Mouse (Mus musculus) CH12.LX (cell line): ENCODE results near the gene Ccdc85a. TPM values are rescaled to one million over a fixed set of nuclear protein-coding genes. Genes with fewer than 3 reads are reported as not detected.

ENCODE experiments used
- DNase-seq: peaks from one replicate; pipeline ENCODE4 v3.0.0-alpha.2; 2013; ENCODE audit errors: extremely low read depth
- H3K27ac ChIP-seq: 2 replicates; pipeline ENCODE4 v1.5.1; 2012; ENCODE audit warnings: low read depth, mild to moderate bottlenecking, control low read depth, moderate library complexity; ENCODE audit not compliant: insufficient read depth
- H3K27me3 ChIP-seq: replicated peaks from 2 replicates; pipeline ENCODE3; 2012; ENCODE audit warnings: inconsistent platforms
- H3K36me3 ChIP-seq, 2 experiments: replicated peaks in 1 of 2; 2 replicates each; pipeline versions ENCODE3 to v1.6.1; 2012; ENCODE audit warnings: inconsistent platforms in 1 of 2, low read length in 1 of 2, mild to moderate bottlenecking in 1 of 2, mixed read lengths in 1 of 2, moderate library complexity in 1 of 2; ENCODE audit not compliant: control insufficient read depth in 1 of 2, insufficient read depth in 1 of 2
- H3K4me1 ChIP-seq, 2 experiments: 2 replicates each; pipeline ENCODE4 v1.6.1; 2012; ENCODE audit warnings: inconsistent platforms in 1 of 2, moderate library complexity in 1 of 2; ENCODE audit not compliant: insufficient read depth in 2 of 2, control insufficient read depth in 1 of 2
- H3K4me2 ChIP-seq: 2 replicates; pipeline ENCODE4 v1.6.1; 2012; ENCODE audit warnings: low read depth, mild to moderate bottlenecking, control low read depth; ENCODE audit not compliant: poor library complexity, insufficient read depth, severe bottlenecking
- H3K4me3 ChIP-seq, 3 experiments: fragments of 150-350 bp in 1 of 3; sonication (generic) in 1 of 3; replicated peaks in 1 of 3; 2 replicates each; pipeline versions ENCODE3 to v1.5.1; 2011 to 2012; ENCODE audit warnings: low read depth in 2 of 3, low read length in 2 of 3, mild to moderate bottlenecking in 2 of 3, moderate library complexity in 2 of 3, control low read depth in 1 of 3, improper control_type of control experiment in 1 of 3, inconsistent platforms in 1 of 3, mixed read lengths in 1 of 3; ENCODE audit not compliant: poor library complexity in 1 of 3
- H3K79me2 ChIP-seq: replicated peaks from 2 replicates; pipeline ENCODE4 v1.6.1; 2012; ENCODE audit warnings: mild to moderate bottlenecking, moderate library complexity; ENCODE audit not compliant: control insufficient read depth, poor library complexity, insufficient read depth, severe bottlenecking; ENCODE audit errors: extremely low read depth
- H3K9ac ChIP-seq: 2 replicates; pipeline ENCODE4 v1.6.1; 2012; ENCODE audit warnings: low read depth, mild to moderate bottlenecking, control low read depth, moderate library complexity; ENCODE audit not compliant: insufficient read depth
- H3K9me3 ChIP-seq: replicated peaks from 2 replicates; pipeline ENCODE3; 2012; ENCODE audit warnings: low read length, inconsistent platforms, mixed read lengths
- BHLHE40 ChIP-seq: IDR thresholded peaks from 2 replicates; pipeline ENCODE4 v1.6.1; 2011; ENCODE audit warnings: mild to moderate bottlenecking, low read depth, low read length, improper control_type of control experiment
- ELF1 ChIP-seq: IDR thresholded peaks from 2 replicates; pipeline ENCODE4 v1.6.1; 2014; ENCODE audit warnings: low read depth, mild to moderate bottlenecking, inconsistent platforms, low read length, improper control_type of control experiment
- ETS1 ChIP-seq: conservative IDR thresholded peaks from 2 replicates; pipeline ENCODE4 v1.6.1; 2012; ENCODE audit warnings: low read depth, mild to moderate bottlenecking, inconsistent platforms, low read length, improper control_type of control experiment, moderate library complexity
- HCFC1 ChIP-seq: IDR thresholded peaks from 2 replicates; pipeline ENCODE4 v1.6.1; 2012; ENCODE audit warnings: low read depth, mild to moderate bottlenecking, inconsistent platforms, low read length, improper control_type of control experiment
- IRF4 ChIP-seq: IDR thresholded peaks from 2 replicates; pipeline ENCODE4 v1.6.1; 2014; ENCODE audit warnings: low read depth, mild to moderate bottlenecking, inconsistent platforms, low read length, improper control_type of control experiment
- KAT2A ChIP-seq: IDR thresholded peaks from 2 replicates; pipeline ENCODE4 v1.6.1; 2012; ENCODE audit warnings: low read length, improper control_type of control experiment, inconsistent platforms; ENCODE audit not compliant: insufficient replicate concordance
- MAFK ChIP-seq: IDR thresholded peaks from 2 replicates; pipeline ENCODE4 v1.6.1; 2011; ENCODE audit warnings: low read length, improper control_type of control experiment; ENCODE audit not compliant: insufficient replicate concordance
- MAX ChIP-seq: IDR thresholded peaks from 2 replicates; pipeline ENCODE4 v1.6.1; 2011; ENCODE audit warnings: low read length, improper control_type of control experiment
- MXI1 ChIP-seq: IDR thresholded peaks from 2 replicates; pipeline ENCODE4 v1.6.1; 2011; ENCODE audit warnings: mild to moderate bottlenecking, low read depth, low read length, improper control_type of control experiment
- SMC3 ChIP-seq: IDR thresholded peaks from 2 replicates; pipeline ENCODE4 v1.6.1; 2011; ENCODE audit warnings: low read depth, low read length, improper control_type of control experiment
- TCF12 ChIP-seq: IDR thresholded peaks from 2 replicates; pipeline ENCODE4 v1.6.1; 2014; ENCODE audit warnings: low read depth, mild to moderate bottlenecking, inconsistent platforms, low read length, improper control_type of control experiment
- USF1 ChIP-seq: IDR thresholded peaks from 2 replicates; pipeline ENCODE4 v1.6.1; 2014; ENCODE audit warnings: low read depth, mild to moderate bottlenecking, inconsistent platforms, low read length, improper control_type of control experiment
- USF2 ChIP-seq: conservative IDR thresholded peaks from 2 replicates; pipeline ENCODE4 v1.6.1; 2011; ENCODE audit warnings: low read depth, low read length, improper control_type of control experiment
- ZKSCAN1 ChIP-seq: IDR thresholded peaks from 2 replicates; pipeline ENCODE4 v1.6.1; 2012; ENCODE audit warnings: low read depth, inconsistent platforms, low read length, improper control_type of control experiment, borderline replicate concordance
- dilution Hi-C: fragments of 300-500 bp; cut with MboI; formaldehyde crosslinking; loops from 2 replicates; pipeline ENCODE4 v1.14.3; 2020; ENCODE audit warnings: low sequenced_read_pairs; ENCODE audit not compliant: extremely low pct_unique_long_range_greater_than_20kb, extremely low pct_ligation_motif_present
- in situ Hi-C: fragments of 300-500 bp; cut with MboI; formaldehyde crosslinking; loops from 3 replicates; pipeline ENCODE4 v1.14.3; 2019; ENCODE audit warnings: low sequenced_read_pairs, low pct_ligation_motif_present, low pct_unique_long_range_greater_than_20kb, mixed read lengths
- polyA plus RNA-seq: library from polyadenylated mRNA; unstranded; fragments of >175 nt; gene quantifications from 2 replicates; pipeline ENCODE4 v1.2.1, GENCODE M21; 2012; ENCODE audit warnings: low read depth; ENCODE audit not compliant: insufficient read length
- total RNA-seq, 2 experiments: library from RNA; depleted of rRNA; stranded (reverse); fragments of 300-350 nt in 1 of 2; fragments of >200 nt in 1 of 2; gene quantifications; 2 replicates each; pipeline ENCODE4 v1.2.3; 2012 to 2014

The Ccdc85a gene
- total RNA-seq (2012; rRNA removed) (not detected in 2 replicates), total RNA-seq (2014; rRNA removed) (not detected in 2 replicates), polyA plus RNA-seq (not detected in 2 replicates)

DNA sequence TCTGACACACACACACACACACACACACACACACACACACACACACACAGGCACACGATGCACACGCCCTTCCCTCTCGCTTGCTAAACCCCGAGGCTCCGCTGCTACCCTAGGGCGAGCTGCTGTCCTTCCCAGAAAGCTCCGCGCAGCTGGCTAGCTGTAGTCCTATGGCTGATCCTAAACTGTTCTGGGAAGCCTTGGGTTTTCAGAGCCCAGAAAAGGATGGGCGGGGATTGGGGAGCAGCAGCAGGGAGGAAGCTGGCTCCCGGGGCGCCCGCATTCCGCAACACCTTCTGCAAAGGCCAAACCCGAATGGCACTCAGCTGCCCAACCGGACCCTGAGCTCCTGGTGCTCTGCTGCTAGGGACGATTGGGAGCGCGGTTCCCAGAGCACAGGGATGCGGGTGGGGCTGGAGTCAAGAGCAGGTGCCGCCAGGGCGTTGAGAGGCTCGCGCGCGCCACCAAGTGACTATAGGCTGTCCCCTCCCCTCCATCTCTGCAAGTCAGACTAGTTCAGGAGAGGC lies at the start of gene Ccdc85a:
Gene Ccdc85a, minus strand, starts transcription at position 414 of the 524 bp plus-strand sequence.
- in situ Hi-C loops (no loop called here), dilution Hi-C loops (no loop called here)
- Histone ChIP-seq H3K79me2 (no peaks in the 10 kb centered on the region), H3K27ac (no peak within 1 kb of the TSS), H3K27me3 (no peaks in the 10 kb centered on the region), H3K4me1 (no peaks in the 10 kb centered on the region), H3K4me2 (no peak within 1 kb of the TSS), H3K4me3 (no peak within 1 kb of the TSS), H3K9ac (no peak within 1 kb of the TSS), H3K9me3 (peaks cover 4% of the 10 kb centered on the region), H3K36me3 (no peaks in the 10 kb centered on the region)
- TF ChIP-seq USF2 (no peak), ETS1 (no peak), ZKSCAN1 (no peak), HCFC1 (no peak), MXI1 (no peak), MAFK (no peak)
- DNase-seq: no peak

- dilution Hi-C loops: no loop called here
- Histone ChIP-seq H3K4me1 (no peaks in the 10 kb centered on the region), H3K27me3 (no peaks in the 10 kb centered on the region), H3K27ac (no peak overlapping the region), H3K9ac (no peak overlapping the region), H3K9me3 (no peaks in the 10 kb centered on the region), H3K79me2 (no peaks in the 10 kb centered on the region), H3K4me2 (no peak overlapping the region), H3K36me3 (no peaks in the 10 kb centered on the region), H3K4me3 (no peak overlapping the region)
- DNase-seq: no peak
- in situ Hi-C loops: no loop called here
- TF ChIP-seq TCF12 (no peak), KAT2A (no peak), ELF1 (no peak), SMC3 (no peak), IRF4 (no peak), MAX (no peak), HCFC1 (no peak), ETS1 (no peak), USF1 (no peak), ZKSCAN1 (no peak), BHLHE40 (no peak)
Observed at GRCm38 (mm10) chr11:28633571-28634125, 49.5 kb upstream of the Ccdc85a start.
